Mouse (Mus musculus) MEL (cell line): Measurements from ENCODE around the gene Vmn1r13. TPM values are rescaled to one million over a fixed set of nuclear protein-coding genes. Genes with fewer than 3 reads are reported as not detected.
"Not testable (repeated sequence)": the region's sequence is repeated elsewhere in the genome, so short reads cannot be mapped to it uniquely, and the experiment has no call there.

Source experiments
- DNase-seq: peaks from one replicate; pipeline ENCODE4 v3.0.0; 2011; ENCODE audit warnings: low read depth, low spot score
- H3K27ac ChIP-seq: 2 replicates; pipeline ENCODE4 v1.5.1; 2012; ENCODE audit warnings: low read depth, mild to moderate bottlenecking, control low read depth, low read length, moderate library complexity; ENCODE audit not compliant: control insufficient read depth
- H3K27me3 ChIP-seq, 2 experiments: fragments of 150-350 bp in 1 of 2; sonication (generic) in 1 of 2; 2 replicates each; pipeline ENCODE4 v1.6.1; 2012; ENCODE audit warnings: low read length in 2 of 2, mild to moderate bottlenecking in 2 of 2, improper control_type of control experiment in 1 of 2, moderate library complexity in 1 of 2; ENCODE audit not compliant: insufficient read depth in 2 of 2, control insufficient read depth in 1 of 2
- H3K36me3 ChIP-seq, 2 experiments: 2 replicates each; pipeline ENCODE4 v1.6.1; 2012 to 2014; ENCODE audit warnings: low read length in 2 of 2, improper control_type of control experiment in 1 of 2, inconsistent platforms in 1 of 2, mild to moderate bottlenecking in 1 of 2; ENCODE audit not compliant: insufficient read depth in 2 of 2, control insufficient read depth in 1 of 2
- H3K4me1 ChIP-seq, 2 experiments: fragments of 150-350 bp in 1 of 2; sonication (generic) in 1 of 2; 2 replicates each; pipeline ENCODE4 v1.6.1; 2012; ENCODE audit warnings: low read length in 2 of 2, improper control_type of control experiment in 1 of 2, mild to moderate bottlenecking in 1 of 2; ENCODE audit not compliant: insufficient read depth in 2 of 2, control insufficient read depth in 1 of 2
- H3K4me3 ChIP-seq, 2 experiments: fragments of 150-350 bp in 1 of 2; sonication (generic) in 1 of 2; 2 replicates each; pipeline ENCODE4 v1.5.1; 2012; ENCODE audit warnings: low read depth in 2 of 2, low read length in 2 of 2, mild to moderate bottlenecking in 2 of 2, moderate library complexity in 2 of 2, control low read depth in 1 of 2, improper control_type of control experiment in 1 of 2; ENCODE audit not compliant: control insufficient read depth in 1 of 2, insufficient read depth in 1 of 2
- H3K79me2 ChIP-seq: 2 replicates; pipeline ENCODE4 v1.6.1; 2012; ENCODE audit warnings: mild to moderate bottlenecking, low read length, moderate library complexity; ENCODE audit not compliant: control insufficient read depth, poor library complexity, insufficient read depth
- H3K9ac ChIP-seq: 2 replicates; pipeline ENCODE4 v1.6.1; 2012; ENCODE audit warnings: low read depth, mild to moderate bottlenecking, control low read depth, low read length, moderate library complexity; ENCODE audit not compliant: control insufficient read depth, poor library complexity, severe bottlenecking
- H3K9me3 ChIP-seq: fragments of 150-350 bp; sonication (generic); replicated peaks from 2 replicates; pipeline ENCODE4 v1.6.1; 2012; ENCODE audit warnings: mild to moderate bottlenecking, low read length, improper control_type of control experiment, moderate library complexity; ENCODE audit not compliant: insufficient read depth
- CHD1 ChIP-seq: IDR thresholded peaks from 2 replicates; pipeline ENCODE4 v1.6.1; 2012; ENCODE audit warnings: low read depth, mild to moderate bottlenecking, inconsistent platforms, low read length, improper control_type of control experiment
- CHD2 ChIP-seq: IDR thresholded peaks from 2 replicates; pipeline ENCODE4 v1.6.1; 2011; ENCODE audit warnings: low read length, improper control_type of control experiment
- ELF1 ChIP-seq: IDR thresholded peaks from 2 replicates; pipeline ENCODE4 v1.6.1; 2014; ENCODE audit warnings: low read depth, mild to moderate bottlenecking, inconsistent platforms, low read length, improper control_type of control experiment, moderate library complexity
- EP300 ChIP-seq, 2 experiments: IDR thresholded peaks; 2 replicates each; pipeline ENCODE4 v1.6.1; 2011; ENCODE audit warnings: improper control_type of control experiment in 2 of 2, low read length in 2 of 2, low read depth in 1 of 2, mild to moderate bottlenecking in 1 of 2
- ETS1 ChIP-seq: IDR thresholded peaks from 2 replicates; pipeline ENCODE4 v1.6.1; 2012; ENCODE audit warnings: low read depth, mild to moderate bottlenecking, inconsistent platforms, low read length, improper control_type of control experiment, moderate library complexity
- HCFC1 ChIP-seq: IDR thresholded peaks from 2 replicates; pipeline ENCODE4 v1.6.1; 2012; ENCODE audit warnings: low read depth, mild to moderate bottlenecking, inconsistent platforms, low read length, improper control_type of control experiment, moderate library complexity
- MAFK ChIP-seq: IDR thresholded peaks from 2 replicates; pipeline ENCODE4 v1.6.1; 2011; ENCODE audit warnings: low read depth, mild to moderate bottlenecking, low read length, improper control_type of control experiment, borderline replicate concordance
- POLR2AphosphoS2 ChIP-seq: IDR thresholded peaks from 2 replicates; pipeline ENCODE4 v1.6.1; 2011; ENCODE audit warnings: low read length, improper control_type of control experiment
- POLR2AphosphoS5 ChIP-seq: IDR thresholded peaks from 2 replicates; pipeline ENCODE4 v1.6.1; 2012; ENCODE audit warnings: low read depth, borderline replicate concordance, mild to moderate bottlenecking, inconsistent platforms, low read length, moderate library complexity, mixed read lengths
- USF2 ChIP-seq, 2 experiments: IDR thresholded peaks; 2 replicates each; pipeline ENCODE4 v1.6.1; 2011 to 2012; ENCODE audit warnings: improper control_type of control experiment in 2 of 2, low read length in 2 of 2, borderline replicate concordance in 1 of 2, inconsistent platforms in 1 of 2, low read depth in 1 of 2, mild to moderate bottlenecking in 1 of 2; ENCODE audit not compliant: insufficient read depth in 1 of 2
- ZC3H11A ChIP-seq: IDR thresholded peaks from 2 replicates; pipeline ENCODE4 v1.6.1; 2012; ENCODE audit warnings: low read depth, mild to moderate bottlenecking, inconsistent platforms, low read length, improper control_type of control experiment
- polyA plus RNA-seq, 2 experiments: library from polyadenylated mRNA; stranded (reverse) in 1 of 2; unstranded in 1 of 2; fragments of >175 nt in 1 of 2; fragments of >200 nt in 1 of 2; gene quantifications; 2 replicates each; pipeline versions ENCODE4 v1.2.1 to v1.2.4; 2012; ENCODE audit warnings: low replicate concordance in 2 of 2, low read depth in 1 of 2; ENCODE audit not compliant: insufficient read length in 2 of 2, insufficient read depth in 1 of 2, missing spikeins in 1 of 2
- total RNA-seq: library from RNA; depleted of rRNA; stranded (reverse); fragments of 300-350 nt; gene quantifications from 2 replicates; pipeline ENCODE4 v1.2.3, GENCODE M21; 2012; rRNA removed

Gene Vmn1r13
- total RNA-seq: not detected in 2 replicates
- polyA plus RNA-seq: under 1 TPM in 1 of 2 experiments, not detected in 1; 0.06 TPM

- not testable (repeated sequence) for H3K4me3 ChIP-seq, DNase-seq, H3K36me3 ChIP-seq, H3K27ac ChIP-seq, H3K4me1 ChIP-seq, H3K79me2 ChIP-seq, H3K9ac ChIP-seq, H3K27me3 ChIP-seq, H3K9me3 ChIP-seq
Observed at GRCm38 (mm10) chr6:57202990-57203389, at the start of gene Vmn1r13. TSS of gene Vmn1r13 (plus strand) at chr6:57203290.

GRCm38 (mm10) chr6:57156619-57157018 lies 46.5 kb upstream of the Vmn1r13 start, which contains the start of gene Vmn1r12:
TSS of gene Vmn1r12 (plus strand) at chr6:57156919.
- no peaks in the 10 kb centered on the region for H3K27me3 ChIP-seq
- no peak within 1 kb of the TSS for H3K27ac ChIP-seq
- no peaks in the 10 kb centered on the region for H3K9me3 ChIP-seq
- no peak for DNase-seq
- no peaks in the 10 kb centered on the region for H3K4me1 ChIP-seq
- H3K4me3 ChIP-seq: no peak within 1 kb of the TSS
- TF ChIP-seq ZC3H11A (no peak), USF2 (IDR thresholded peaks at IDR 0.05; ENCODE audit: borderline replicate concordance in 1 of 2, insufficient read depth in 1 of 2, low read depth in 1 of 2, low read length in 2 of 2) (no peak), CHD2 (no peak), ELF1 (no peak), EP300 (IDR thresholded peaks at IDR 0.05; ENCODE audit: low read depth in 1 of 2, low read length in 2 of 2) (no peak), HCFC1 (no peak), POLR2AphosphoS5 (no peak), POLR2AphosphoS2 (no peak), MAFK (no peak), CHD1 (no peak), ETS1 (no peak)
- no peaks in the 10 kb centered on the region for H3K36me3 ChIP-seq
- no peaks in the 10 kb centered on the region for H3K79me2 ChIP-seq
- no peak within 1 kb of the TSS for H3K9ac ChIP-seq

GRCm38 (mm10) chr6:57190016-57190415 lies 13.1 kb upstream of the Vmn1r13 start:
- not testable (repeated sequence) for H3K9ac ChIP-seq, H3K4me3 ChIP-seq, DNase-seq, H3K27ac ChIP-seq, H3K4me1 ChIP-seq, H3K27me3 ChIP-seq, H3K9me3 ChIP-seq, H3K36me3 ChIP-seq, H3K79me2 ChIP-seq
